Mouse (Mus musculus) kidney, postnatal 10 days (tissue): Measurements from ENCODE around the gene Gm47985.
"Not testable (repeated sequence)": the region's sequence is repeated elsewhere in the genome, so short reads cannot be mapped to it uniquely, and the experiment has no call there.

Experiments used
- DNase-seq: peaks from one replicate; pipeline ENCODE4 v3.0.0; 2021; ENCODE audit warnings: mixed read lengths

Gene Gm47985

GRCm38 (mm10) chr1:151182266-151182665 lies at the start of gene Gm47985:
TSS of gene Gm47985 (plus strand) at chr1:151182537.
- DNase-seq, result not testable (repeated sequence)

GRCm38 (mm10) chr1:151132686-151133085 lies 49.7 kb upstream of the Gm47985 start:
- no peak for DNase-seq

GRCm38 (mm10) chr1:151138388-151138787 lies 43.9 kb upstream of the Gm47985 start:
- DNase-seq, result no peak

DNA sequence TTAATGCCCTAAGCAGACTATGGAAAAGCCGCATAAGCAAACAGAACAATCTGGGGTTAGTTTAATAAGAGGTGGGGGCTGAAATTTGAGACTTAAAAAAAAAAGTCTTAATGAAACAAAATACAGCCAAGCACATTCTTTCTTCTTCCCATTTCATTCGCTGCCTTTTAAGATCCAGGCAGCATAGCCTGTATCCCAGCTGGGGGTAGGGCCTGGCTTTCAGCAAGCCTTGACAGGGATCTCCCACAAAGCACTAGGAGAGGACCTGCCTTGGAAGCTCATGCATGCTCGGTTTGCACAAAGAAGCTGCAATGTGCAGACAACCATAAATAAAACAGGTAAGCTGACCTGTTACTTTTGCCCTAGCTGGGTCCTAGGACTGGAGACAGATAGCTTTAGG lies 41.4 kb upstream of the Gm47985 start:
- DNase-seq, result no peak

- DNase-seq, result no peak
Measured at GRCm38 (mm10) chr1:151144471-151145146, 37.7 kb upstream of the Gm47985 start.

DNA sequence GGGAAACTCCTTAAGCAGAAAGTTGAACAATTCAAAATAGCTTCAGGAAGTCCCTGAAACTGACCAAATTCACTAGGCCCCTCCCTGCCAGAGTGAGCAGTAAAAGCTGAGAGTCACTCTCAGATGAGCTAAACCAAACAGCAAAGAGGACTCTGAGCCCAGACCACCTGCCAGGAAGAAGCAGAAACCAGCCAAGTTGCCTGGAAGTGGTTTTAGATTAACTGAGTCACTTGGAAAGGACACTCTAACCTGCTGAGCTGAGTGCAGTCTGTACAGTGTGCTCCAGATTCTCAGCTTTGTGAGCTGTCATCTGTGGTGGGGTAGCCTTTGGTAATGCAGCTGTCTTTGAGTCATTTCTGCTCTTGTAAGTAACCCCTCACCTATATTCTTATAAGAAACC lies 34.5 kb upstream of the Gm47985 start:
- no peak for DNase-seq

DNA sequence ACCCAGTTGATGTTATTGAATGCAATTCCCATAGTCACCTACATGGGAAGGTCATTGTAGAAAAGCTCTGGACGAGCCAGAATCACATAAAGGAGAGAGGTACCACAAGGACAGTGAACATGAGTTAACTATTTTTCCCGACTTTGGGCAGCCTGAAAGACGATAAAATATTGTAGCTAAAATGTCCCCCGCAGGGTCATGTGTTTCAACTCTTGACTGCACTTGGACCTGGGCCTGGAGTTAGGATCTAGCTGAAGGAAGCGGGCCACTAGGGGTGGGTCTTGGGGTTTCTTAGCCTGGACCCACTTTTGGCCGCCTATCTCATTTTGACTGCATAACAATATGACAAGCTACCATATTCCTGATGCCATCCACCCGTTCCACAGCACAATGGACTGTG lies 32.1 kb upstream of the Gm47985 start:
- DNase-seq, result no peak

GRCm38 (mm10) chr1:151151089-151151488 lies 31.2 kb upstream of the Gm47985 start:
- no peak for DNase-seq

DNA sequence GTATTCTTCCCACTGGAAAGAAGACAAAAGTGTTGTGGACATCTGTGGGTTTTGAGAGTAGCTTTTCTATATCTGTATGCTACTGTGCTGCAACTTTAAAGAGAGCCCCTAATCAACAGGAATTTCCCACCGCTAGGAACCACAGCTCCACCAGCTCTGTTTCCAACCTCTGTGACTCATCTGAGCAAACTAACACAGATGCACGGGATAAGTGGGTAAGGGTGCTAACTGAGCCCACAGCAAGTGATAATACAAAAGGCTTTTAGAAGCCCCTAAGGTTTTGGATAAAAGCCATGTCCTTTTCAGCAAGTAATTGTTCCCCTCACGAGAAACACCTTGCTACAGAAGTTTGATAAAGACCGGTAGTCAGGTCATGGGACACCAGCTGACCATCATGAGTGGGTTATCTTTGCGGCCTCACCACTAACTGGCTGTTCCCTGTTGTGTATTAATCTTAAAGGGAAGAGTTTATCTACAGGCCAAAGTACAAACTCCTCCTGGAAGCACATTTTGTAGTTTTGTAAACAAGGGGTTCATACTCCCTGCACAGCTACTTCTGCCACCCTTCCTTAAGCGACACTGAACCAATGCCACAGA lies 29.2 kb upstream of the Gm47985 start:
- DNase-seq, result no peak

DNA sequence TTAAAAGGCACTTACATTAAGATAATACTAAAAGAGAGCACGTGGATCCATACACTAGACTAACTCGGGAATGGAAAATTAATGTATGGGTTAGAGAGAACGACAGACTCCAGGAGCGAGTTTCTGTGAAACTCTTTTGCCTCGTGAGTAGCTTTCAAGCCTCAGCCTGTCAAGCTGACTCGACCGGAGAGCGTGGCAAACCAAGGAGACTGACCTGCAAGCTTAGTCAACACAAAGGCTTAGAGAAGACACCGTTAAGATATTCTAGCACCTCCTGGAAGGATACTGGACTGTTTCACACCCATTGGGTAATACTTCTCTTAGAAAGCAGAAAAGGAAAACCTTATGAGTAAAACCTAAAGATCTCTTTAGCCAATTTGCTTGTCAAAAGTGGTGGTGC lies 28.2 kb upstream of the Gm47985 start:
- not testable (repeated sequence) for DNase-seq

DNA sequence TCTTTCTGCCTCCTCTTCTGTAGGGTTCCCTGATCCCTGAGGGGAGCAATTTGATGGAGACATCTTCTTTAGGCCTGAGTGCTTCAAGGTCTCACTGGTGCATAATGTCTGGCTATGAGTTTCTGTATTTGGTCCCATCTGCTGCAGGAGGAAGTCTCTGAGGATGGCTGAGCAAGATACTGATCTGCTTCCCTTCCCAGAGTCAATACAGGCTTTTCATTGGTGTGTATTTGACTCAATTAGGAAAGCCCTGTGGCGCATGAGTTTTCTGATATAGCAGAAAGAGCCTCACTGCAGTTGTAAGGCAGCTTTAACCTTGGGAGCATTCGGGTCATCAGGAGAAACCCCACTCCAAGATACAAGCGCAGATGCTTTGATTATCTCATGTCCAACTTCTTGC lies 26.2 kb upstream of the Gm47985 start:
- no peak for DNase-seq

GRCm38 (mm10) chr1:151156777-151157632 lies 25.3 kb upstream of the Gm47985 start:
- DNase-seq, result no peak

- peak; percentile 64 for DNase-seq
Measured at GRCm38 (mm10) chr1:151157963-151158856, 24.1 kb upstream of the Gm47985 start.

DNA sequence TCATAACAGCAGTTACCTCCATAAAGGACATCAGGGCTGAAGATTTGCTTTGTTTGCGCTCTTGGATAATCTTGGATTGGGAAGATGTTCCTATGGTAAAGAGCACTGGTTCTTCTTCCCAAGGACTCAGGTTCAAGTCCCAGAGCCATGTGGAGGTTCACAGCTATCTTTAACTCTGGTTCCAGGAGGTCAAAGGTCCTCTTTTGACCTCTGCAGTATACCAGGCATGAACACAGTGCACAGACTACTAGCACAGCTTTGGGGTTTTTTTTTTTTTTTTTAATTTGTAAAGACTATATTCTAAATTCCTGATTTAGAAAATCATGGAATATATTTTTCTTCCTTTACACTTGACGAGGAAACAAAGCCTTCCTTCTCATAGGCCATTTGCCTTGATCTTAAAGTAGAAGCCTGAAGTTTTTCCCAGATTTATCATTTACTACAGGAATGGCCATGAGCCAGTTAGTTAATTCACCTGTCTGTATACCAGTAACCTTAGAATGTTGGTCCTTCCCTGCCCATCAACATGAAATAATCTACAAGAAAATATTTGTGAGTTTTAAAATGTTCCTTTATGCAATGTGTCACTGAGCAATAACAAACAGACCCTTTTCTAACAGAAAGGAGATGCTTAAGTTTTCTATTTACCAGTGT lies 23.4 kb upstream of the Gm47985 start:
- no peak for DNase-seq

- no peak for DNase-seq
Measured at GRCm38 (mm10) chr1:151166031-151166430, 16.3 kb upstream of the Gm47985 start.

DNA sequence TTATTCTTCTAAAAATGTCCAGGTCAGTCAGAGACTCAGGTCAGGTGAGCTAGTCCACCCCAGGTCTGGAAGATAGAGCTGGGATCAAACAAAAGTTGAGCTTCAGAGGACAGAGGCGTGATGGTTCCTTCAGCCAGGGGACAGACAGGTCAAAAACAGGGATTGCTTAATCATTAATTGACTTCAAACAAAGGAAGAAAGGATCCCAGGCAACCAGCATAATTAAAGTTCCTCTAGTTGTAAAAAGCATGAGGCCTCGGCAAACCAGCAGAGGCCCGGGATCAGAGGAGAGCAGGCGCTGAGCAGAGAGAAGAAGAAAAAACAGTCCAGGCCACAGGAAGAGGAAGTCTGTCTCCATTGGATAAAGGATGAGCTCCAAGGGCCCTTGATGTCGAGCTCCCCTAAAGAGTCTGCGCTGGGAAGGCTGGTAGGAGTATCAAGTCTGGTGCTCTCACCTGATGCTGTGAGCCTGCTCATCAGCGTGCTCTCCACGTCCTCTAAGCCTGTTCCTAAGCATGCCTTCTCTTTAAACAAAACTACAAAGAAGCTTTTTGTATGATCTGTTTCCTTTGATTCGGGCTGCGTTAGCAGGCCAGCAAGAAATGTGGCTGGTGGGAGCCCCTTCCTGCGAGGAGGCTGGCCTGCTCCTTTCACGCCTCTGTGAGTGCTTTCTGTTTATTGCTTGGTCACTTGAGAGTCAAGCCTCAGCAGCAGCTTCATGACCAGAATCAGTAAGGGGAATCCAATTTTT lies 14.9 kb upstream of the Gm47985 start:
- DNase-seq, result peak; percentile 32

- no peak for DNase-seq
Measured at GRCm38 (mm10) chr1:151168637-151169036, 13.7 kb upstream of the Gm47985 start.

DNA sequence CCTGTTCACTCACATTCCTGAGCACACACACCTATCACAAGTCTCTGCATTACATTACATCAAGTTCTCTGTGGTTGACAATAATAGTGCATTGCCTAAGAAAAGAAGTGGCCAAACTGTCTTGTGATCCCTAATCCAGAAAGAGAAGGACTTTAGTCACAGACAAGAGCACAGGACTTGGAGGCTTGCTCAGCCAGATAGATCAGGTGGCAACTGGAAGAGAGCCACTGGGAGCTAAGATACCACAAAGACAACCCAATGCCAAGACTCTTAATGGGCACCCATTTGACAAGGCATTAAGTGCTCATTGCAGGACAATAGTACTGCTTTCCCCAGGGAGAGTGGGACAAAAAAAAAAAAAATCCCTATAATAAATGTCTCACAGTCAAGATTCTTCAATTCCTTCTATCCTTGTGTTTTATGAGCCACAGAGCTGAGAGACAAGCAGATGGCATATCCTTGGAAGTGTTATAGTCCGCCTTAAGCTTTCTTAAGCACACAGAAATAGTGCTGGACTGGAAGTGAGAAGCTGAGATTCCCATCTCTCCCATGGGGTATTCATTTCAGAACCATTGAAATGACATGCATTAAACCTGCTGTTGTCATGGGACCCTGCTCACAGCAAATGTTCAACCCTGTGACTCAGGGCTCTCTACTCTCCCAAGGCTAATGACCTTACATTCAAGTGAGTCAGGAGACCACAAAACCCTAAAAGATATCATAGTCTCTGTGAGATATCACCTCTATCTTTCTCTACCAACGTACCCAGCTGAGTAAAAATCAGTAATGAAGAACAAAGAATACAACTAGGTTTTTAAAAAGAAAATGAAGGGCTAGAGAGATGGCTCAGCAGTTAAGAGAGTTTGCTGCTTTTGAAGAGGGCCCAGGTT lies 10.5 kb upstream of the Gm47985 start:
- no peak for DNase-seq

GRCm38 (mm10) chr1:151177030-151177936 lies 5.1 kb upstream of the Gm47985 start:
- peak; percentile 33 for DNase-seq
